ENCODE assay signal across 32 mouse cellular contexts in genomic region chr10:52321918-52322317, GRCm38 (mm10). TPM values are rescaled to one million over a fixed set of nuclear protein-coding genes. Genes with fewer than 3 reads are reported as not detected.
"Had no signal": no experiment of that assay in that cellular context is flagged by ENCODE, and none has a peak within 500 bp of the region (broad histone marks: within the 10 kb centered on the region; RNA-seq: fewer than 3 reads in every experiment).

No protein-coding gene starts in this region.

- DNase-seq: kidney, adult 9 months; kidney, postnatal 25 days; layer of hippocampus, adult 9-11 months; liver, embryonic 13.5 days; lung, adult 2 months; lung, postnatal 14 days; lung, postnatal 4 days; midbrain, embryonic 14.5 days; right cerebral cortex, adult 18-20 months; right cerebral cortex, postnatal 14 days; right cerebral cortex, postnatal 4 days; thymus, postnatal 25 days had no signal

- H3K4me3 ChIP-seq: layer of hippocampus, adult 2 months; left cerebral cortex, adult 2 months; liver, embryonic 13.5 days; stomach, embryonic 15.5 days had no signal

- H3K4me1 ChIP-seq: liver, embryonic 13.5 days; stomach, embryonic 15.5 days had no signal

- H3K4me2 ChIP-seq: liver, embryonic 13.5 days; midbrain, embryonic 11.5 days; stomach, embryonic 15.5 days had no signal

- H3K27me3 ChIP-seq: liver, embryonic 13.5 days; stomach, embryonic 15.5 days had no signal

- H3K9me3 ChIP-seq: liver, embryonic 13.5 days; stomach, embryonic 15.5 days had no signal

- H3K27ac ChIP-seq: layer of hippocampus, adult 2 months; left cerebral cortex, adult 2 months; liver, embryonic 13.5 days; stomach, embryonic 15.5 days had no signal

- H3K9ac ChIP-seq: liver, embryonic 13.5 days; stomach, embryonic 15.5 days had no signal

RNA-seq across cellular contexts. Expression of gene Gm26741, which starts 36.6 kb away (rescaled TPM):
- total RNA-seq: layer of hippocampus, adult 2 months; layer of hippocampus, postnatal 25 days; left cerebral cortex, adult 2 months; left cerebral cortex, postnatal 10 days; left cerebral cortex, postnatal 36 days; liver, adult 2 months; megakaryocyte progenitor cell, adult 5-6 weeks; megakaryocyte-erythroid progenitor cell, adult 5-6 weeks; midbrain, postnatal 0 days had no signal
- polyA plus RNA-seq: kidney, embryonic 16.5 days; large intestine, adult 2 months; limb, embryonic 11.5 days; limb, embryonic 14.5 days; liver, adult 2 months; liver, embryonic 13.5 days; liver, embryonic 16.5 days; lung, adult 2 months; lung, embryonic 16.5 days; midbrain, embryonic 11.5 days; midbrain, embryonic 14.5 days; midbrain, postnatal 0 days; neural tube, embryonic 11.5 days; neural tube, embryonic 14.5 days; stomach, embryonic 15.5 days; thymus, postnatal 0 days had no signal
